Mouse (Mus musculus) hindbrain, postnatal 0 days (tissue): ENCODE data around the gene Cyp4f37. TPM values are rescaled to one million over a fixed set of nuclear protein-coding genes. Genes with fewer than 3 reads are reported as not detected.

Source experiments
- ATAC-seq: fragments of 200-750 bp; cut with Nextera tagmentation; 2 replicates; pipeline ENCODE4 v1.8.0; 2017; ENCODE audit warnings: mild to moderate bottlenecking, moderate TSS enrichment, moderate library complexity
- DNase-seq: peaks from one replicate; pipeline ENCODE4 v3.0.0-alpha.2; 2015; ENCODE audit warnings: low spot score
- H3K27ac ChIP-seq: fragments of 300-500 bp; sonication (generic); 2 replicates; pipeline ENCODE4 v1.5.1; 2014; ENCODE audit warnings: mild to moderate bottlenecking
- H3K27me3 ChIP-seq: fragments of 300-500 bp; sonication (generic); 2 replicates; pipeline ENCODE4 v1.6.1; 2014; ENCODE audit warnings: low read length, mixed read lengths; ENCODE audit not compliant: insufficient read depth
- H3K36me3 ChIP-seq: fragments of 300-500 bp; sonication (generic); 2 replicates; pipeline ENCODE4 v1.6.1; 2014; ENCODE audit warnings: low read length, mixed read lengths; ENCODE audit not compliant: insufficient read depth
- H3K4me1 ChIP-seq: fragments of 300-500 bp; sonication (generic); 2 replicates; pipeline ENCODE4 v1.6.1; 2014; ENCODE audit warnings: antibody characterized with exemption, low read length, mixed read lengths; ENCODE audit not compliant: insufficient read depth
- H3K4me2 ChIP-seq: fragments of 300-500 bp; sonication (generic); 2 replicates; pipeline ENCODE4 v1.6.1; 2014; ENCODE audit warnings: low read depth, mild to moderate bottlenecking, low read length, moderate library complexity, mixed read lengths
- H3K4me3 ChIP-seq: fragments of 300-500 bp; sonication (generic); 2 replicates; pipeline ENCODE4 v1.5.1; 2014; ENCODE audit warnings: low read length
- H3K9ac ChIP-seq: fragments of 300-500 bp; sonication (generic); replicated peaks from 2 replicates; pipeline ENCODE4 v1.6.1; 2014; ENCODE audit warnings: mild to moderate bottlenecking, low read length, moderate library complexity, mixed read lengths
- H3K9me3 ChIP-seq: fragments of 300-500 bp; sonication (generic); 2 replicates; pipeline ENCODE4 v1.6.1; 2016; ENCODE audit warnings: low read length, mixed read lengths
- CTCF ChIP-seq: IDR thresholded peaks from 2 replicates; pipeline ENCODE4 v1.5.1; 2016; ENCODE audit warnings: antibody characterized with exemption, control low read depth, low read depth
- WGBS: fragments of 180-500 bp; shearing (Covaris S2); extraction: QIAGEN DNeasy Blood & Tissue Kit; methylation state at CpG from one replicate; pipeline ENCODE4 v1.1.7; 2014; 5-methylcytosine and 5-hydroxymethylcytosine counted together
- polyA plus RNA-seq: library from polyadenylated mRNA; unstranded; fragments of >200 nt; fragmentation: Nextera tagmentation; extraction: Ambion mirVana; gene quantifications from 2 replicates; pipeline ENCODE4 v1.2.1, GENCODE M21; 2015
- total RNA-seq: library from RNA; depleted of rRNA; stranded (reverse); fragments of >200 nt; gene quantifications from 2 replicates; pipeline ENCODE4 v1.2.3, GENCODE M21; 2014

Gene Cyp4f37
- total and polyA plus RNA-seq, 2 experiments from 2014 or later, result 0.53 TPM; not detected in 1

DNA sequence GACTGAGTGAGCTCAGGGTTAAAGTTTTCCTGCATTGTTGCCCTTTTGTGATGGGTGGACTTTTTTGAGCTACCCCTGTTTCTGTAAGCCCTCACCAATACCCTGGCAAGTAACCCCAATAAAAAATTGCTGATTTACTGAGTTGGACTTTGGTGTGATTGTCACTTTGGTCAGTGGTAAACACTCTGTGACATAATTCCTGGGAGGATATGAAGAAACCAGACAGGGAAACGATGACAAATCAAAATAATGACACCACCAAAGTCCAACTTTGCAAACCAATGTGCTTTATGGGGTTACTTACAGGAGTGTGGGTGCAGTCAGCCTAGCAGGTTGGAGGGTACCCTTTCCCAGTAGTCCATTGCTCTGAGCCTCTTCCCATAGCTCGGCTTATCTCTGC, 16.0 kb downstream of the Cyp4f37 start:
- Histone ChIP-seq H3K9ac (no peak overlapping the region), H3K9me3 (no peaks in the 10 kb centered on the region), H3K27ac (no peak overlapping the region), H3K4me3 (no peak overlapping the region), H3K4me2 (no peak overlapping the region), H3K36me3 (no peaks in the 10 kb centered on the region), H3K27me3 (no peaks in the 10 kb centered on the region), H3K4me1 (no peaks in the 10 kb centered on the region)
- 86% methylated on average over 2 of the region's 2 CpGs for whole genome bisulfite sequencing
- no peak for TF ChIP-seq CTCF
- ATAC-seq (no peak), DNase-seq (no peak)

GRCm38 (mm10) chr17:32646631-32647030, 25.5 kb downstream of the Cyp4f37 start:
- Histone ChIP-seq H3K36me3 (no peaks in the 10 kb centered on the region), H3K4me3 (no peak overlapping the region), H3K27me3 (no peaks in the 10 kb centered on the region), H3K4me2 (no peak overlapping the region), H3K4me1 (no peaks in the 10 kb centered on the region), H3K27ac (no peak overlapping the region), H3K9ac (no peak overlapping the region), H3K9me3 (no peaks in the 10 kb centered on the region)
- ATAC-seq (no peak), DNase-seq (no peak)
- no peak for TF ChIP-seq CTCF
- WGBS, result 84% methylated on average over 4 of the region's 4 CpGs

DNA sequence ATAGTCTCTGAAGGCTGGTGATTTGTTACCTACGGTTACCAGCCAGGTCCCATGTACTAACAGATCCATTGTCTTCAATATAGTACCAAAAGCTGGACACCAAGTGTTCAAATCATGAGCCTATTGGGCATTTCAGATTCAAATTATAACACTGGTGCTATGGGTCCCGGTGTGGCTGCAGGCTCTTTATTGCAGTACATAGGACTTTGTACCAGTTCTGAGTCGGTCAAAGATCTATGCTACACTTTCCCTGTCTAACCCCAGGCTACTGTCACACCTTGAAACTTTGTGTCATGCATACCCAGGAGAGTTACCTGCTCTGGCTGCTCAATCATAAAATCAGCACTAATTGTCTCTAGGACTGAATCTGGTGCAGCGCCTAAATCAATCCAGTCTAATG, 32.8 kb downstream of the Cyp4f37 start:
- ATAC-seq (no peak), DNase-seq (no peak)
- WGBS, result 90% methylated on average over 4 of the region's 4 CpGs
- no peaks in the 10 kb centered on the region for H3K27me3 ChIP-seq
- H3K4me3 ChIP-seq, result no peak overlapping the region
- H3K4me1 ChIP-seq, result peaks cover 1% of the 10 kb centered on the region; the same call in 1 of the 2 replicates
- H3K9me3 ChIP-seq, result no peaks in the 10 kb centered on the region
- no peaks in the 10 kb centered on the region for H3K36me3 ChIP-seq
- H3K9ac ChIP-seq, result no peak overlapping the region
- no peak for TF ChIP-seq CTCF
- no peak overlapping the region for H3K27ac ChIP-seq
- no peak overlapping the region for H3K4me2 ChIP-seq

DNA sequence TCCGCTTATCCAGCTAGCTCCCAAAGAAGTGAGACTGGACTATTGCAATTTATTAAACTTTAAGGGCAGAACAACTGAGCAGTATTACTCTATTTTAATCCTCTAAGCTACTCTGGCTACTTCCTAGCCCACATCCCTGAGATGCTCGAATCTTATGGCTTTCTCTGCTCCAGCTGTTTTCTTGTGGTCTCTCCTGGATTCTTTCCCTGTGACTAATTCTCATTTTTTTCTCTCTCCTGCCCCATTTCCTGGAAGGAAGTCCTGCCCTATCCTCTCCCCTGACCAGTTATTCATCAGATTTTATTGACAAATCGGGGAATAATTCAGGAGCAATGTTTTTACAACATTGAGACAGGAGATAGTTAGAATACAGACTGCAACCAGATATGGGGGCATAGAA, 35.9 kb downstream of the Cyp4f37 start:
- H3K4me3 ChIP-seq, result no peak overlapping the region
- WGBS, result 72% methylated on average over 3 of the region's 3 CpGs
- no peak for TF ChIP-seq CTCF
- H3K4me2 ChIP-seq, result no peak overlapping the region
- ATAC-seq (no peak), DNase-seq (no peak)
- no peaks in the 10 kb centered on the region for H3K36me3 ChIP-seq
- no peaks in the 10 kb centered on the region for H3K27me3 ChIP-seq
- no peaks in the 10 kb centered on the region for H3K9me3 ChIP-seq
- peaks cover 5% of the 10 kb centered on the region; the same call in 1 of the 2 replicates for H3K4me1 ChIP-seq
- no peak overlapping the region for H3K27ac ChIP-seq
- H3K9ac ChIP-seq, result no peak overlapping the region

DNA sequence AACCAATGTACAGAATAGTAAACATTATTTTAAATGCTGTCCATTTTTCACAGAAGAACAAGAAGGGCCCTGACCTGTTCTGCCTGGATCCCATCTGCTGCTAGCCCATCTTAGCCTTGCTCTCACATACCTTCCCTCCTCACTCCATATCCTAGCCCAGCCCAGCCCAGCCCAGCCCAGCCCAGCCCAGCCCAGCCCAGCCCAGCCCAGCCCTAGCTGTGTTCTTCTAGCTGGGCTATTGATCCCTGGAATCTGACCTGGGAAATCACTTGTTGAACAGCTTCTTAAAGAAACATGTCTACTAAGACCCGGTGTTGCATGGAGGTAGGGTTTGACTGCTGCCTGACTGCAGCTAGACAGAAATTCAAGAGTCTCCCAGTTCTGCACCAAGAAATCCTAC, 37.1 kb downstream of the Cyp4f37 start:
- Histone ChIP-seq H3K27me3 (no peaks in the 10 kb centered on the region), H3K4me3 (no peak overlapping the region), H3K9me3 (no peaks in the 10 kb centered on the region), H3K4me2 (no peak overlapping the region), H3K9ac (no peak overlapping the region), H3K36me3 (no peaks in the 10 kb centered on the region), H3K27ac (no peak overlapping the region), H3K4me1 (peaks cover 5% of the 10 kb centered on the region; the same call in 1 of the 2 replicates)
- ATAC-seq (no peak), DNase-seq (no peak)
- WGBS, result 82% methylated on average over 1 of the region's 1 CpGs
- TF ChIP-seq CTCF, result no peak

DNA sequence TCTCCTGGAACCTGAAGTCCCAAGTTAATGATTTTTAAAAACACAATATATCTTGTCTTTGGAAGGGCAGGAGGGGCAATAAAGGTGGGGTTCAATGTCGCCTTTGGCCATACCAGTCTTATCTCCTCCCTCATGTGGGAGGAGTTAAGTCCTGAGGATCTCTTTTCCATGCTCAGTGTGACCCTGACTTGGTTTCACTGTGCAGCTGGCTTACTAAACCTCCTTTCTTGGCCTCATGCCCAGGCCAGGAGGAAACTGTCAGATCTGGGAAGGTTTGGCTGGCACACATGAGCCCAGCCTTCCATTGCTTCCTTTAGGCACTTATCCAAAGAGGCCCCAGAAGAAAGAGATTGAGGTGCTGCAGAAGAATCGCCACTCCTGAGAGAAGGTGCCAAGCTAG, 37.6 kb downstream of the Cyp4f37 start, which contains the start of gene Cyp4f40:
Gene Cyp4f40 (plus strand): TSS at position 189 of the 400 bp plus-strand sequence.
- Histone ChIP-seq H3K4me1 (peaks cover 5% of the 10 kb centered on the region; the same call in 1 of the 2 replicates), H3K4me3 (no peak within 1 kb of the TSS), H3K4me2 (no peak within 1 kb of the TSS), H3K36me3 (no peaks in the 10 kb centered on the region), H3K9me3 (no peaks in the 10 kb centered on the region), H3K9ac (no peak within 1 kb of the TSS), H3K27ac (no peak within 1 kb of the TSS), H3K27me3 (no peaks in the 10 kb centered on the region)
- TF ChIP-seq CTCF, result no peak
- whole genome bisulfite sequencing, result 31% methylated on average over 2 of the region's 2 CpGs
- DNase-seq (peak; percentile 63), ATAC-seq (no peak; the same call in 1 of the 2 replicates)

DNA sequence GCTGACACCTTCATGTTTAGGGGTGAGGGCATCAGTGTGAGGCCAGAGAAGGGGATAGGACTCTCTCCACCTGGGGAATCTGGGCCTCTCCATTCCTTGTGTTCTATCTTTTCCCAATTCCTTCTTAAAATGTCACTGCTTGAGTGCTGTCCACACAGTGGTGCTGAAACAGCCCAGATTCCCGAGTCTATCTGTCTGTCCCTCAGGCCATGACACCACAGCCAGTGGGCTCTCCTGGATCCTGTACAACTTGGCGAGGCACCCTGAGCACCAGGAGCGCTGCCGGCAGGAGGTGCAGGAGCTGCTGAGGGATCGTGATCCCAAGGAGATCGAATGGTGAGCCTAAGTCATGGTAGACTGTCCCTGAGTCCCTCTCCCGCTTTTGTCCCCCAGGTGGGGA, 52.9 kb downstream of the Cyp4f37 start:
- no peak for TF ChIP-seq CTCF

More for the DNA sequence above, 52.9 kb downstream of the Cyp4f37 start:
- WGBS, result 63% methylated on average over 7 of the region's 7 CpGs
- DNase-seq (no peak), ATAC-seq (no peak)
- Histone ChIP-seq H3K9ac (no peak overlapping the region), H3K36me3 (no peaks in the 10 kb centered on the region), H3K9me3 (no peaks in the 10 kb centered on the region), H3K4me3 (no peak overlapping the region), H3K27ac (no peak overlapping the region), H3K4me2 (no peak overlapping the region), H3K4me1 (no peaks in the 10 kb centered on the region), H3K27me3 (no peaks in the 10 kb centered on the region)
